Mouse (Mus musculus): ENCODE data around the gene Prkaa1. TPM values are rescaled to one million over a fixed set of nuclear protein-coding genes. Genes with fewer than 3 reads are reported as not detected.

The Prkaa1 gene
- 21.1 and 22.7 TPM in 2 replicates for polyA plus RNA-seq (2016; fragmentation: Nextera tagmentation; extraction: Ambion mirVana)

DNA sequence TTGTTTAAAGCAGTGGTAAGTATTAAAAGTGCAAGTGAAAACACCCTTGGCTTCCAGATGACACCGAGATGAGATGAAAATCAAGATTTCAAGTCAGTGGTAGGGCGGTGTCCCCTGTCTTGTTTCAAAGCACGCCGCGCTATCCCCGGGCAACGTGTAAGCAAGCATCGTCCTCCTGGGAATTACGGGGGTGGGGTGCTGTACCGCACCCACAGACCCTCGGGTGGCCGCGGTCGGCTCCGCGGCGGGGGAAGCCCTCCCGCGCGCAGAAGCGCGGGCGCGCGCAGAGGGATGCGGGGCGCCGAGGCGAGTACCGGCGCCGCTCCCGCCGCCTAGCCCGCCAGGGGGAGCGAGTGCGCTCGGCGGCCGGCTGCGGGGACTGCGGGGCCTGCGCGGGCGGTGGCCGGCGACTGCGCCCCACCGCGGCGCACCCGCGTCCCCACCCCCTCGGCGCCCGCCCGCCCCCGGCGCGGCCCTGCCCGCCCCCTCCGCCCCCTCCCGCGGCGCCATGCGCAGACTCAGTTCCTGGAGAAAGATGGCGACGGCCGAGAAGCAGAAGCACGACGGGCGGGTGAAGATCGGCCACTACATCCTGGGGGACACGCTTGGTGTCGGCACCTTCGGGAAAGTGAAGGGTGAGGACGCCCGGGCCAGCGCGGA, at the start of gene Prkaa1:
TSS of gene Prkaa1 (plus strand) at position 501 of the 660 bp plus-strand sequence.
- H3K27me3 ChIP-seq (ENCODE audit: insufficient read depth, poor library complexity, severe bottlenecking) = no peaks in the 10 kb centered on the region
- DNase-seq (ENCODE audit: low spot score) = peak; percentile 90
- peak within 1 kb of the TSS; percentile 94 for H3K4me3 ChIP-seq
- peaks cover 12% of the 10 kb centered on the region for H3K4me1 ChIP-seq
- peak within 1 kb of the TSS; percentile 96 for H3K27ac ChIP-seq
- no peaks in the 10 kb centered on the region for H3K9me3 ChIP-seq
- H3K36me3 ChIP-seq = 0 out of 2 replicates have a peak, but pooled peaks cover 3% of the 10 kb centered on the region
- under 1% methylated on average over 53 of the region's 80 CpGs for WGBS

DNA sequence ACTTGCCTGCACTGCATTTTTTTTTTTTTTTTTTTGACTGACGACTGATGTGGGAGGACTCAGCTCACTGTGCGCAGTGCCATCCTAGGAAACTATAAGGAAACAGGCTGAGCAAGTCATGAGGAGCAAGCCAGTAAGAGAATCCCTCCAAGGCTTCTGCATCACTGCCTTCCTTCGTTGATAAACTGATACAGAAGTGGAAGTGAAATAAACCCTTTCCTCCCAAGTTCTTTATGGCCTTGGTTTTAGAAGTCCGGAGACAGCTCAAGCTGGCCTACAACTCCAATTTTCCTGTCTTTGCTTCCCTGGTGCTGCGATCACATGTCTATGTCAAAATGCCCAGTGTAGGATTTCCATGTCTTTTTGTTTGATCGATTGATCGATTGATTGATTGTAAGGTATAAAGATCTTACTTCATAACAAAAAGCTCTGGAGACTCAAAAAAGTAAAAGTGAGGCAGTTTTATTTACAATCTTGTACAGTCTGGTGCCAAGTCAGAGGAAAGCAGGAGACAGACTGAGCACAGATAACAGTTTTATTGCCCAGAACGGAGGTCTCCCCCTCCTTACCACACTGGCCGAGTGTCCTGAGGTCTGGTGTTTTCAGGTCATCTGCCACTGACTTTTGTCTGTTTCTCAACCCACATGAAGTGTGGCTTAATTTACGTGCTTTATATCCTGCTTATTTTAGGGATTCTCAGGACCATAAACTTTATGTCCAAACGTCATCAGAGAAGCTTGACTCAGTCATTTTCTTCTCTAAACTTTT, 47.9 kb upstream of the Prkaa1 start:
- H3K4me1 ChIP-seq = no peaks in the 10 kb centered on the region
- no peak overlapping the region for H3K4me3 ChIP-seq
- 82% methylated on average over 11 of the region's 11 CpGs for WGBS
- H3K9me3 ChIP-seq = no peaks in the 10 kb centered on the region
- no peaks in the 10 kb centered on the region for H3K27me3 ChIP-seq (ENCODE audit: insufficient read depth, poor library complexity, severe bottlenecking)
- H3K36me3 ChIP-seq = peaks cover 17% of the 10 kb centered on the region; the same call in 1 of the 2 replicates
- DNase-seq (ENCODE audit: low spot score) = no peak
- no peak overlapping the region for H3K27ac ChIP-seq

DNA sequence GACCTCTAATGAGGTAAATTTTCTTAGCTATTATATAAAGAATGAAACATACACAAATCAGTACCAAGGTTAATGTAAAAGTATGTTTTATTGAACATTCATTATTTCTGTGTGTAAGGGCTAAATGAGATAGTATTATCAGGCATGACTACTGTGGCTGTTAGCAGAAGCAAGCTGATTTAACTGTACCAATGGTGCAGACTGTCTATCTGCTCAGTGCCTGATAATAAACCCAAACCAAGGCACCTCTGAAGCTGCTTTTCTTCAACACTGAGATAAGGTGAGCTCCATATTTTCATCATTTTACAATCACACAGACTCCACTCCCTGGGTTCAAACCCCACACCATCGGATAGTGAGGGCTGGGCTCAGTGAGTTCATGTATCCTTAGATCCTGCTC, 46.3 kb upstream of the Prkaa1 start:
- H3K9me3 ChIP-seq = no peaks in the 10 kb centered on the region
- H3K27me3 ChIP-seq (ENCODE audit: insufficient read depth, poor library complexity, severe bottlenecking) = no peaks in the 10 kb centered on the region
- no peaks in the 10 kb centered on the region for H3K4me1 ChIP-seq
- H3K4me3 ChIP-seq = no peak overlapping the region
- no peak overlapping the region for H3K27ac ChIP-seq
- WGBS = 91% methylated on average over 1 of the region's 1 CpGs
- no peak for DNase-seq (ENCODE audit: low spot score)
- peaks cover 21% of the 10 kb centered on the region; the same call in 1 of the 2 replicates for H3K36me3 ChIP-seq

DNA sequence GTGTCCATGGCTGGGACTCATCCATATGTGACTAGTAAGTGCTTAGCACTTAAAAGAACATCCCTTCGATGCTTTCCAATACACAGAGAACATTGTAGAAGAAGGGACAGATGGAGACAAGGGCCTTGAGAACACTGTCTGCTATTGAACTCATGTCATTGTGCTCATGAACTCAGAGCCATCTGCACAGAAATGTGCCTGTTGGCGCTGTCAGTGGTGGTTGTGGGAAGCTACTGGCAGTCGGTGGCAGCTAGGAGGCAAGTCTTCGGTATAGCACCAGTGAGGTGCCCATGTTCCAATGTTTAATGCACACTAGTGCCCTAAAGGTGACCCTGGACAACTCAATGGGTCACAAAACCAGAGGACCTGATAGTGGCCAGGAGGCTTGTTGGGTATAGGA, 41.3 kb upstream of the Prkaa1 start:
- WGBS = 92% methylated on average over 4 of the region's 4 CpGs
- Histone ChIP-seq H3K27ac (no peak overlapping the region), H3K9me3 (no peaks in the 10 kb centered on the region), H3K36me3 (peaks cover 27% of the 10 kb centered on the region; the same call in 1 of the 2 replicates), H3K27me3 (ENCODE audit: insufficient read depth, poor library complexity, severe bottlenecking) (no peaks in the 10 kb centered on the region), H3K4me1 (no peaks in the 10 kb centered on the region), H3K4me3 (no peak overlapping the region)
- DNase-seq (ENCODE audit: low spot score) = peak; percentile 58

DNA sequence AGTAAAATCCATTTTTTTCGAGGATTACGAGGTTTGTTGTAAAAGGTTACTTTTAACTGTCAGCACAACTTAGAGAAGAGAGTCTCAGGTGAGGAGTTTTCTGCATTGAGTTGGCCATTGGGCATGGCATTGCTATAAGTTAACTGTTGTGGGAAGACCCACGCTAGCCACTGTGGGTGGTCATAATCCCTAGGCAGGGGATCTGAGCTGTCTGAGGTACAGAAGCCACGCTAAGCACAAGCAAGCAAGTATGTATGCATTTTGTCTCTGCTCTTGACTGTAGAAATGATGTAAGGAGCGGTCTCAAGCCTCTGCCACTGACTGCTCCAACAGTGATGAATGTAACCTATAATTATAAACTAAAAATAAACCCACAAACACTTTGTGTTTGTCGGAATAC, 37.8 kb upstream of the Prkaa1 start:
- DNase-seq (ENCODE audit: low spot score) = peak; percentile 56
- 80% methylated on average over 6 of the region's 6 CpGs for WGBS
- no peak overlapping the region for H3K4me3 ChIP-seq
- no peaks in the 10 kb centered on the region for H3K4me1 ChIP-seq
- H3K27ac ChIP-seq = no peak overlapping the region
- H3K36me3 ChIP-seq = peaks cover 10% of the 10 kb centered on the region; the same call in 1 of the 2 replicates
- no peaks in the 10 kb centered on the region for H3K9me3 ChIP-seq
- H3K27me3 ChIP-seq (ENCODE audit: insufficient read depth, poor library complexity, severe bottlenecking) = no peaks in the 10 kb centered on the region

DNA sequence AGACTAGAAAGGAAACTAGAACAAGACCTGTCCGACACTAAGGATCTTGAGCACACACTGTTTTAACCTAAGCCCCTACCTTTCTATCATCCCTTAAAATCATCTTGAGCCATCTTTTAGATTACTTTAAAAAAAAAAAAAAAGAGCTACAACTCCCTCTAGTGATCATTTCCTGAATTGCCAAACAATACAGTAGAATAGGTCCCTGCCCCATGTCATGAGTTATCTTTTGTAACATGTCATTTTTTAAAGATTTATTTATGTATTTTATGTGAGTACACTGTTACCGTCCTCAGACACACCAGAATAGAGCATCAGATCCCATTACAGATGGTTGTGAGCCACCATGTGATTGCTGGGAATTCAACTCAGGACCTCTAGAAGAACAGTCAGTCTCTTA, 37.4 kb upstream of the Prkaa1 start:
- Histone ChIP-seq H3K27me3 (ENCODE audit: insufficient read depth, poor library complexity, severe bottlenecking) (no peaks in the 10 kb centered on the region), H3K36me3 (peaks cover 10% of the 10 kb centered on the region; the same call in 1 of the 2 replicates), H3K9me3 (no peaks in the 10 kb centered on the region), H3K4me3 (no peak overlapping the region), H3K4me1 (no peaks in the 10 kb centered on the region), H3K27ac (no peak overlapping the region)
- WGBS = 48% methylated on average over 2 of the region's 2 CpGs
- peak; percentile 6 for DNase-seq (ENCODE audit: low spot score)

DNA sequence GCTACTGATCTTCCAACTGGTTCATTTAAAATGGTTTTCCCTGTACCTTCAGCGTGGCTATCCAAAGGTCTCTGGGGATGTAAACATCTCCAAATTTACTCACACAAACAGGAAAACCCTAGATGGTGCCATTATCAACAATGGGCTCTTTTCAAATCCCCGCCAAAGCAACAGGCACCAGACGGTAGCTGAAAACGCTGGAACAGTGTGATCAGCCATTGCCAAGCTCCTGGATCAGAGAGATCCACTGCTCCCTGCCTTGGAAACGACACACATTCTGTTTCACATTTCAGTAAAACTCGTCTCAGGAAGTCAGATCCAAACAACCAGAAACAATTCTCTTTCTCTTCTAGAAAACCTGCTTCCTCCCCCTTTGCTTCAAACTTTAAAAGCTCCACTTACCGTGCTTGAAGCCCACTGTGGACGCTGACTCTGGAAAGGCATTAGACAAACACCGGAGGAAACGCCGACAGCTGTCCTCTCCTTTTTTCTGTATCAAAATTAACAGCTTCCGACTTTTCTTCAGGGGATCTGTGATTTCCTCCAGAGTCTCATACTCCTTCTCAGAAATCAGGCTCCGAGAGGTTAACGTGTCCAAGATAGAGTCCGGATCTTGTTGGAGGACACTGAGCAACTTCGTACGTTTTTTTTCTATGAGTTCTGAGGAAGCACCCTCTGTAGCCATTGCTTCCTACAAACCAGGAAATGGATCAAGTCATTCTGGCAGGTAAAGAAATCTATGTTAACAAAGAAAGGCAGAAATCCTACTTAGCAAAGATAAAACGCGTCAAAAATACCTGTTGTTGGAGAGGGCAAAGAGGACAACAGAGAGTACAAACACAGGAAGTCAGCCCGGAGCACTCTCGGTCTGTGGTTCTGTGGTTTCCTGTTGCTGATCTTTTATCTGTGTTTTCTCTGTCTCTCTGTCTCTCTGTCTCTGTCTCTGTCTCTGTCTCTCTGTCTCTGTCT, 35.7 kb upstream of the Prkaa1 start, which contains the start of gene Card6:
TSS of gene Card6 (minus strand) at position 854 of the 969 bp plus-strand sequence.
- Histone ChIP-seq H3K27ac (peak within 1 kb of the TSS; percentile 68; the same call in 1 of the 2 replicates), H3K27me3 (ENCODE audit: insufficient read depth, poor library complexity, severe bottlenecking) (no peaks in the 10 kb centered on the region), H3K4me3 (peak within 1 kb of the TSS; percentile 45), H3K36me3 (peaks cover 4% of the 10 kb centered on the region; the same call in 1 of the 2 replicates), H3K9me3 (no peaks in the 10 kb centered on the region), H3K4me1 (no peaks in the 10 kb centered on the region)
- peak; percentile 68 for DNase-seq (ENCODE audit: low spot score)
- 53% methylated on average over 21 of the region's 21 CpGs for WGBS

DNA sequence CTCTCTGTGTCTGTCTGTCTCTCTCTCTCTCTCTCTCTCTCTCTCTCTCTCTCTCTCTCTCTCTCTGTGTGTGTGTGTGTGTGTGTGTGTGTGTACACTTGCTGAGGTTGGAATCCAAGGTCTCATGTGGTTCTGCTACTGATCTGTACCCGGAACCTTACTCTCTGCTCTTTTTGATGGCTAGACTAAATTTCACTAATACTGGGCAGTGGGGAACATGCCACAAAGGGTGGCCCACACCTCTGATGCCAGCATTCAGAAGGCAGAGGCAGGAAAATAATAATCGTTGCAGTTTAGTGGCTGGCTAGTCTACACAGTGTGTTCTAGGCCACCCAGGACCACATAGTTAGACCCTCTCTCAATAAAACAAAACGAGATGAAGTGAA, 35.0 kb upstream of the Prkaa1 start:
- Histone ChIP-seq H3K4me3 (peak overlapping the region; percentile 45; the same call in 1 of the 2 replicates), H3K27ac (peak overlapping the region; percentile 68; the same call in 1 of the 2 replicates), H3K27me3 (ENCODE audit: insufficient read depth, poor library complexity, severe bottlenecking) (no peaks in the 10 kb centered on the region), H3K4me1 (no peaks in the 10 kb centered on the region), H3K36me3 (peaks cover 4% of the 10 kb centered on the region; the same call in 1 of the 2 replicates), H3K9me3 (no peaks in the 10 kb centered on the region)
- 70% methylated on average over 3 of the region's 3 CpGs for WGBS
- DNase-seq (ENCODE audit: low spot score) = no peak

DNA sequence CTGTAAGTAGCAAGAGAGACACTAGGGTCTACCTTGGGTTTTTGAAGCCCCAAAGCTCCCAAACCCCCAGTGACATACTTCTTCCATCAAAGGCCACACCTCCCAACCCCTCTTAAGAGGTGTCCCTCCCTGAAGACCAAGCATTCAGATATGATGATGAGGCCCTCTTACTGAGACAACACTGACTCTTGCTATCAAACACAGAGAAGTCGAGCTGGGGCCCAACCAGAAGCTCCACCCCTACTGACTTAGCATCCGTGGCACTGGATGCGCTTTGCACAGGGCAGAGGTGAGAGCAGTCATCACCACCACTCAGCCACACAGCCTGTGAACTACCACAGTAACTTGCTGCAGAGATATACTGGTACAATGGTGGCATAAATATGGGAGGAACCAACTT, 31.0 kb upstream of the Prkaa1 start:
- DNase-seq (ENCODE audit: low spot score) = peak; percentile 75

DNA sequence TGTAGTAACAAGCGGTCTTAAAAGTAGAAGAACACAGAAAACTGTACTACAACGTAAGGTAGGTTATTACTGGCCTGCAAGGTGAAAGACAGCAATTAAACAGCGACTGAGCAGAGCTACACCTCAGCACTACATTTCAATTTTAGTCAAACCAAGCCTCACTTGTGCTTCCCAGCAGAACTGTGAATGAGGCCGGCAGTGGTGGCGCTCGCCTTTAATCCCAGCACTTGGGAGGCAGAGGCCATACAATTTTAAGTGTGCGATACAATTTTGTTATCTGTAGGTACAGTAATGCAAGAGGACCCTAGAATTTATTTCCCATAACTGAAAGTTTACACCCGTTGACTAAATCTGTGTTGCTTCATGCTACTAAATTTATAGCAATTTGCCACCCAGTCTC, 28.5 kb upstream of the Prkaa1 start:
- peak overlapping the region; percentile 76 for H3K4me3 ChIP-seq
- 62% methylated on average over 8 of the region's 8 CpGs for WGBS
- H3K27ac ChIP-seq = peak overlapping the region; percentile 91
- peak; percentile 68 for DNase-seq (ENCODE audit: low spot score)
- peaks cover 13% of the 10 kb centered on the region for H3K4me1 ChIP-seq
- no peaks in the 10 kb centered on the region for H3K27me3 ChIP-seq (ENCODE audit: insufficient read depth, poor library complexity, severe bottlenecking)
- H3K9me3 ChIP-seq = no peaks in the 10 kb centered on the region
- H3K36me3 ChIP-seq = peaks cover 29% of the 10 kb centered on the region

More for the DNA sequence above, 31.0 kb upstream of the Prkaa1 start:
- H3K4me1 ChIP-seq = peaks cover 9% of the 10 kb centered on the region
- no peak overlapping the region for H3K4me3 ChIP-seq
- peaks cover 4% of the 10 kb centered on the region for H3K36me3 ChIP-seq
- no peak overlapping the region for H3K27ac ChIP-seq
- WGBS = 74% methylated on average over 3 of the region's 3 CpGs
- no peaks in the 10 kb centered on the region for H3K27me3 ChIP-seq (ENCODE audit: insufficient read depth, poor library complexity, severe bottlenecking)
- H3K9me3 ChIP-seq = no peaks in the 10 kb centered on the region

DNA sequence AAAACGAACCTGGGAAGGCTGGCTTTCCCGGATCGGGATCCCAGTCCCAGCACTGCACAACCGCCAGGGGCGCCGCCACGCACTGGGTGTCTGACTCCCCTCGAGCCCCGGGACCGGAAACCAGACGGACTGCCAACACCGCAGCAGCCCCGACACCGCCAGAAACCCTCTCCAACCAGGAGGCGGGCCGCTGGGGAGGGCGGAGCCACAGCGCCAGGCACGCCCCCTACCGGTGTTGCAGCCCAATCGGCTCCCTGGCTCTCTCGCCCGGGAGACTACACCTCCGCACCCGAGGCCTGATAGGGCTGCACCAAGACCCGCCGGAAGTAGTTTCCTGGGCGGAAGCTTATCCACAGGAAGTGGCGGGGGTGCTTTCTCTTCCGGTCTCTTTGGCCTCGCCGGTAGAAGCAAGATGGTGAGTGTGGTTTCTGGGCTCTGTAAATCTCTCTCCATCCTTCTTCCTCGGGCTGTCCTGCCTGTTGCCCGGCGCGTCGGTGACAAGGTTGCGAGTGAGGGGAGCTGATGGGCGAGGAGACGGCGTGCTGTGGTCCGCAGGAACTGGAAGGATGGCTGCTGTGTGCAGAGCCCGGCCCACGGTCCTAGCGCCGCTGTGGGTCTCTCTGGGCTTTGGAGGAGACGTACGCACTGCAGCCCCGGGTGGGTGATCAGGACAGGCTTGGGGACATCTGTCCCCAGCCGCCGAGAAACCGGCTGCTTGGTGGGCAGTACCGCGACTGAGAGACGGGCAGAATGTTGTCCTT, 27.2 kb upstream of the Prkaa1 start, which contains the start of gene Rpl37:
TSS of gene Rpl37 (plus strand) at position 376 of the 761 bp plus-strand sequence.
- DNase-seq (ENCODE audit: low spot score) = peak; percentile 100
- Histone ChIP-seq H3K27me3 (ENCODE audit: insufficient read depth, poor library complexity, severe bottlenecking) (no peaks in the 10 kb centered on the region), H3K9me3 (no peaks in the 10 kb centered on the region), H3K27ac (peak within 1 kb of the TSS; percentile 91), H3K4me1 (peaks cover 13% of the 10 kb centered on the region), H3K36me3 (peaks cover 42% of the 10 kb centered on the region), H3K4me3 (peak within 1 kb of the TSS; percentile 76)
- under 1% methylated on average over 55 of the region's 55 CpGs for WGBS
